Mouse (Mus musculus): ENCODE measurements around the gene Igfbp7. TPM values are rescaled to one million over a fixed set of nuclear protein-coding genes. Genes with fewer than 3 reads are reported as not detected.

Igfbp7 gene
- total and polyA plus RNA-seq, 3 experiments: 0.07 TPM; not detected in 2

DNA sequence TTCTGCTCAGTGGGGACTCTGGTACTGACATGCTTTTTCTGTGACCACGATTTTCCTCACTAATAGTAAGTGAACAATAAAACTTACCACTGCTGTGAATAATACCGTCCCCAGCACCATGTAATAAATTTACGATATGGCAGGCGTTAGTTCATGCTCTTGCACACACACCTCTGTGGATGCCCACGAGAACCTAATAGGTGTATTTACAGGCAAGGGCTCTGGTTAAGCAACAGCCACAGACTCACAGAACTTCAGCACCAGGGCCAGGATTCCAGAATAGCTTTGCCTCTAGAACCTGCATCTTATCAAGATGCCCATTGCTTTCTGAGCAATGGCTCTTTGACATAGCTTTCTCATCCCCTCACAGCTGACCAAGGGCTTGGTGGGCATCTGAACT is 22.6 kb downstream of the Igfbp7 start:
- Histone ChIP-seq H3K9me3 (replicated peaks; ENCODE audit: insufficient read depth, low read length) (no peaks in the 10 kb centered on the region), H3K36me3 (ENCODE audit: control insufficient read depth in 1 of 2, insufficient read depth in 2 of 2, low read length in 2 of 2) (no peaks in the 10 kb centered on the region), H3K9ac (ENCODE audit: control insufficient read depth, low read depth, low read length, poor library complexity, severe bottlenecking) (no peak overlapping the region), H3K4me1 (ENCODE audit: control insufficient read depth in 1 of 2, insufficient read depth in 2 of 2, low read length in 2 of 2) (no peaks in the 10 kb centered on the region), H3K27ac (ENCODE audit: control insufficient read depth, low read depth, low read length) (no peak overlapping the region), H3K27me3 (ENCODE audit: control insufficient read depth in 1 of 2, insufficient read depth in 2 of 2, low read length in 2 of 2) (no peaks in the 10 kb centered on the region), H3K79me2 (ENCODE audit: control insufficient read depth, insufficient read depth, low read length, poor library complexity) (no peaks in the 10 kb centered on the region), H3K4me3 (ENCODE audit: control insufficient read depth in 1 of 2, insufficient read depth in 1 of 2, low read depth in 2 of 2, low read length in 2 of 2) (no peak overlapping the region)
- DNase-seq (ENCODE audit: low read depth, low spot score): no peak
- no peak for TF ChIP-seq JUND (IDR thresholded peaks at IDR 0.05; ENCODE audit: low read depth, low read length)
- TF ChIP-seq RAD21 (IDR thresholded peaks at IDR 0.05; ENCODE audit: low read depth, low read length): no peak
- no peak for TF ChIP-seq TCF12 (IDR thresholded peaks at IDR 0.05; ENCODE audit: low read depth, low read length)

DNA sequence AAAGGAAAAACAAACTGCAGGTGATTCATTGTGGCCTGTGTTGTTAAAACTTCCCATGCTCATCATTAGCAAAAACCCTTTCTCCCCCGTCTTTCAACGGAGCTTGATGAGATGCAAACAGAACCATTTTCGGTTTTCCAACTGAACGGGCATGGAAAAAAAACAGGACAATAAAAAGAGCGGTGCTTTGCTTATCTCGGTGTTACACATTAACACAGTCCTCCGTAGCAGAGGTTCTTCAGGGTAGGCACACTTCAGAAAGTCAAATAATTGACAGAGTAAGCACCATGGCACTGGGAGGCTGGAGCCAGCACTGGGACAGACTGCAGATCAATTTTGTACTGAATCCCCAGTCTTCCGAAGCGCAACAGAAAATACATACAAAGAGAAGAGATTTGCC is 23.1 kb downstream of the Igfbp7 start:
- TF ChIP-seq ELF1 (IDR thresholded peaks at IDR 0.05; ENCODE audit: low read depth, low read length) (no peak), NRF1 (IDR thresholded peaks at IDR 0.05; ENCODE audit: insufficient read depth, low read depth, low read length, poor library complexity, severe bottlenecking) (no peak), MXI1 (IDR thresholded peaks at IDR 0.05; ENCODE audit: low read depth, low read length) (no peak), ZC3H11A (IDR thresholded peaks at IDR 0.05; ENCODE audit: low read depth, low read length) (no peak), CHD2 (IDR thresholded peaks at IDR 0.05; ENCODE audit: low read length) (no peak), SMC3 (IDR thresholded peaks at IDR 0.05; ENCODE audit: low read depth, low read length) (no peak), RCOR1 (IDR thresholded peaks at IDR 0.05; ENCODE audit: low read depth, low read length) (no peak)
- H3K27ac ChIP-seq (ENCODE audit: control insufficient read depth, low read depth, low read length): no peak overlapping the region
- no peaks in the 10 kb centered on the region for H3K27me3 ChIP-seq (ENCODE audit: control insufficient read depth in 1 of 2, insufficient read depth in 2 of 2, low read length in 2 of 2)
- no peaks in the 10 kb centered on the region for H3K36me3 ChIP-seq (ENCODE audit: control insufficient read depth in 1 of 2, insufficient read depth in 2 of 2, low read length in 2 of 2)
- H3K9me3 ChIP-seq (replicated peaks; ENCODE audit: insufficient read depth, low read length): no peaks in the 10 kb centered on the region
- no peaks in the 10 kb centered on the region for H3K4me1 ChIP-seq (ENCODE audit: control insufficient read depth in 1 of 2, insufficient read depth in 2 of 2, low read length in 2 of 2)
- no peaks in the 10 kb centered on the region for H3K79me2 ChIP-seq (ENCODE audit: control insufficient read depth, insufficient read depth, low read length, poor library complexity)
- no peak for DNase-seq (ENCODE audit: low read depth, low spot score)
- H3K9ac ChIP-seq (ENCODE audit: control insufficient read depth, low read depth, low read length, poor library complexity, severe bottlenecking): no peak overlapping the region
- H3K4me3 ChIP-seq (ENCODE audit: control insufficient read depth in 1 of 2, insufficient read depth in 1 of 2, low read depth in 2 of 2, low read length in 2 of 2): no peak overlapping the region

DNA sequence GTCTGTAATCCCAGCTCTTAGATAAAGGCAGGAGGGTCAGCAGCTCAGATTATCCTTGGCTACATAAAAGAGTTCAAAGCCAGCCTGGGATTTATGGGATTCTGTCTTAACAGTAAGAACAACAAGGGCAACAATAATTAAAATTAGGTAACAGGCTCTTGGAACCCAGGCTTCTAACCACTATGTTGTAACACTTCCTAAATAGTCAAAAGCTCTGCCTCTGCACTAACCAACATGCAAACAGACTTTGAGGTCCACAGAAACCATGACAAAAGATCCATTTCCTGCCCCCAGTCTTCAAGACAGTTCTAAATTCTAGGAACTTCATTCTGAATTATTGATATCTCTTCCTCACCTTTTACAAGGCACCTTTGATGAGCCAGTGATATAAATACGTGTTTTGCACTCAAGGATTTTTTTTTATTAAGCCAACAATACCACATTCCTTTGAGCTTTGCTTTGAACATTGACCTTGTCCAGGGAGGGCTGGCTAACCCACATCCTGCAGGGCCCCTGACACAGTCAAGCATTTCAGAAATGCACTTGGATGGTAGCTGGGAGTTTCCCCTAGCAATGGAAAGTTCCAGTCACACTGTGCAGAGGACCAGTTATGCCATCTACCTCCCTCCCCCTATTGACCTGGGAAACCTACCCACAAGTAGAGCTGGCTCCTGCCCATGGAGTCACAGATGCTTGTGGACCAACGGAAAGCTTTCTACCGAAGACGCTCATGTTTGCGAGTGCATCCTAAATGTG is 23.9 kb downstream of the Igfbp7 start:
- Histone ChIP-seq H3K4me3 (ENCODE audit: control insufficient read depth in 1 of 2, insufficient read depth in 1 of 2, low read depth in 2 of 2, low read length in 2 of 2) (no peak overlapping the region), H3K27ac (ENCODE audit: control insufficient read depth, low read depth, low read length) (no peak overlapping the region), H3K9ac (ENCODE audit: control insufficient read depth, low read depth, low read length, poor library complexity, severe bottlenecking) (no peak overlapping the region), H3K79me2 (ENCODE audit: control insufficient read depth, insufficient read depth, low read length, poor library complexity) (no peaks in the 10 kb centered on the region), H3K4me1 (ENCODE audit: control insufficient read depth in 1 of 2, insufficient read depth in 2 of 2, low read length in 2 of 2) (no peaks in the 10 kb centered on the region), H3K9me3 (replicated peaks; ENCODE audit: insufficient read depth, low read length) (no peaks in the 10 kb centered on the region), H3K27me3 (ENCODE audit: control insufficient read depth in 1 of 2, insufficient read depth in 2 of 2, low read length in 2 of 2) (no peaks in the 10 kb centered on the region), H3K36me3 (ENCODE audit: control insufficient read depth in 1 of 2, insufficient read depth in 2 of 2, low read length in 2 of 2) (no peaks in the 10 kb centered on the region)
- TF ChIP-seq USF2 (IDR thresholded peaks at IDR 0.05; ENCODE audit: borderline replicate concordance in 1 of 2, insufficient read depth in 1 of 2, low read depth in 1 of 2, low read length in 2 of 2): no peak
- no peak for DNase-seq (ENCODE audit: low read depth, low spot score)

Data from MEL (cell line).